Mouse (Mus musculus) neural tube, postnatal 0 days (tissue): Measurements from ENCODE around the gene Lrp2bp. TPM values are rescaled to one million over a fixed set of nuclear protein-coding genes. Genes with fewer than 3 reads are reported as not detected.

Source experiments
- polyA plus RNA-seq: library from polyadenylated mRNA; unstranded; fragments of >200 nt; fragmentation: Nextera tagmentation; extraction: Ambion mirVana; gene quantifications from 2 replicates; pipeline ENCODE4 v1.2.1, GENCODE M21; 2015

Lrp2bp gene
- 0.18 and 0.28 TPM in 2 replicates for polyA plus RNA-seq

DNA sequence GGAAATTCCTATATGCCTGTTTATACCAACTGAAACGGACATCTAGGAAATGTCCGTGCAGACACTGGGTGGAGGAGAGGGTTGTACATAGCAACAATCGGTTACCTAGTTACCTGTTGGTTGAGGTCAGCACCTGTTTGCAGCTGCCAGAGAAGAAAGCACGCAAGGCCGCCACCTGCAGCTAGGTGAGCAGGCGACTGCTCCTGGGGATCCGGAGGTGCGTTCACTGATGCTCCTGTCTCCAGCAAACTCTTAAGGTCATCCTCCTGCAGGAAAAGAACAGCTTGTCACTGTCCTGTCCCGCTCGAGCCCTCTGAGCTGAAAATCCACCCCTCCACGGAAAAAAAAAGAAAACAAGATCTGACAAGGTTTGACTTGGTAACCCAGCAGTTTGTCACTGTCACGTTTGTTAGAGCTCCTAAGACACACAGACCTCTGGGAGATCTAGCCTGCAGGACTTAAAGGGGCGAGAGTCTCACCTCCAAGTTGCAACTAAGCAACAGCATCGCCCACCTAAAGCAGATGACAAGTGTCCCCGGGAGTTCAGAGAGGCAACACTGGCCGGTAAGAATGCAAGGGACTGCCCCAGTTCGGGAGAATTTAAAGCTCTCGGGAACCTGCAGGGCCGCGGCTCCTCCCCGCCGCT, at the start of gene Lrp2bp:
TSS of gene Lrp2bp (plus strand) at position 166 of the 646 bp plus-strand sequence.

DNA sequence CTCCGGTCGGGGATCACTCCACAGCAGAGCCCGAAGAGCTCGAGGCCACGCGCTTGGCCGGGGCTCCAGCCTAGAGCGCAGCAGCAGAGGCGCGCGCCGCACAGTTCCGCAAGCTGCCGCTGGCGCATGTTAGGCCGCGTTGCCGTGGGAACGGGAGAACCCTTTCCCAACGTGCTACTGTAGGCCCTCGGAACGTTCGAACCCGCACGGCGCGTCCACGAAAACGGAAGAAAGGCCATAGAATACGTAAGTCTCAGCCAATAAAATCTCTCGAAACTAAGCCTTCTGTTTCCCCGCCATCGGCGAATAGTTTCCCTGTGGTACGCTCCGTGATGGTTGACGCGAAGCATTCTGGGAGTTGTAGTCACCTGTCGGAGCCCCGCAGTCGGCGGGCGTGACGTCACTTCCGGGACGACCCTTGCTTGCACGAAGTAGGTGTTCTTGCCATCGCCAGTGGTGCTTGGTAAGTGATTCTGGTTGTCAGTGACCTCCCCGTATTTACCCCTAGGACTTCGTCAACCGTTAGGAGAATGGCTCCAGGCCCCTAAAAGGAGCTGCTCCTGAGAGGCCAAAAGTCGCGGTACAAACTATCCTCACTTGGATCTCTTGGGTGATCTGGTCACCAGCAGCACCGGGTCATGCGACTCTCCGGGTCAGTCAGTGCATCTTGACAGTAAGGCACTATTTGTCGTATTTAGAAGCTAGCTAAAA, 23.8 kb upstream of the Lrp2bp start, which contains the start of the genes 1700029J07Rik and Ufsp2:
TSS of gene 1700029J07Rik (minus strand) at position 127 of the 711 bp plus-strand sequence.
TSS of gene Ufsp2 (plus strand) at position 403 of the 711 bp plus-strand sequence.

DNA sequence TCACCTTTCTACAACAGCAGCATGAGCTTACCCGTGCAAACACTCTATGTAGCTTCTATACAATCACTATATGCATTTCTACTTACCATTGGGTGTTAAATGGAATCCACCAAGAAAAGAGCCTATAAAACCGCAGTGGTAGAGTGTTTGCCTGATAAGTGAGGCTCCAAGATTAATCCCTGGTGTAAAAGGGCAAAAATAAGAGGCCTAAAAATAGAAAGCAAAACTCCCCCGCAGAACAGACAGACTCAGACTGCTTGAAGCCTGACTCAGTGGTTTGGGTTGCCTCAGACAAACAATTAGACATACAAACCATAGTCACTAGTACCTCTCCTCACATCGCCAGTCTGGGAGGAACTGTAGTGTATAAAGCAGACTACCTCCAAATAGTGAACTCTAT, 6.5 kb downstream of the Lrp2bp start, which contains the start of gene Ankrd37:
TSS of gene Ankrd37 (minus strand) at position 112 of the 400 bp plus-strand sequence.

Other genes starting within 250 kb of the Lrp2bp start
- 6.0 and 7.5 TPM in 2 replicates for gene Pdlim3, start 113.8 kb upstream of the Lrp2bp start, polyA plus RNA-seq
- 0.09 and 0.17 TPM in 2 replicates for gene Ccdc110, start 64.7 kb upstream of the Lrp2bp start, polyA plus RNA-seq
- gene 1700029J07Rik, start 24.1 kb upstream of the Lrp2bp start, polyA plus RNA-seq: 3.8 and 4.2 TPM in 2 replicates
- gene Ufsp2, start 23.8 kb upstream of the Lrp2bp start, polyA plus RNA-seq: 79.5 and 81.5 TPM in 2 replicates
- 14.5 and 17.8 TPM in 2 replicates for gene Ankrd37, start 6.4 kb downstream of the Lrp2bp start, polyA plus RNA-seq
- gene Cfap97, start 152.5 kb downstream of the Lrp2bp start, polyA plus RNA-seq: 30.8 and 39.2 TPM in 2 replicates
- gene Snx25, start 152.9 kb downstream of the Lrp2bp start, polyA plus RNA-seq: 18.2 and 22.1 TPM in 2 replicates
- gene Slc25a4, start 212.0 kb downstream of the Lrp2bp start, polyA plus RNA-seq: 1,295 and 1,320 TPM in 2 replicates